Mouse (Mus musculus): ENCODE measurements at regions not wholly inside any gene's neighbourhood (a gene's known extent, or its start where the extent isn't known, plus 50 kb on each side); places are given as distances from the start of the nearest gene placed in this dataset.

DNA sequence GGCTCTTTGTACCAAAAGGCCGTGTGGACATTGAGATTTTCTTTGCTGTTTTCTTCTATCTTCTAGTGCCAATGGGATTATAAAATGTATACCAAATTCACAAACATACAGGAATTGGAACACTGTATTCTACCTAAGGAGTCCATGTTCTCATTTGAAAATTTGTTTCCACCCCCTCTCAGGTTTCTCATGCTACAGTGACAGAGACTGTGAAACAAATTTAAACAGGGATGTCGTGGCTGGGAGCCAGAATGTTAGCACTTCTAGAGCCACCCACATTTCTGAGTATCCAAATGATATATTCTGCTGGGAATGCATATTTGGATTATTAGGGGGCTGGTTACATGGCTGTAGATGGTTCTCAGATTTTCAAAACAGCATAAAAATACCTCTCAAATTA is 124.4 kb upstream of the Mamld1 start:
- ATAC-seq (ENCODE audit: insufficient number of reproducible peaks, insufficient read depth, low FRiP score, low read depth), result no peak
- no peaks in the 10 kb centered on the region for H3K9me3 ChIP-seq (ENCODE audit: control insufficient read depth, low read depth, low read length)
- no peaks in the 10 kb centered on the region for H3K27me3 ChIP-seq (ENCODE audit: control insufficient read depth, insufficient read depth, low read length)
- H3K36me3 ChIP-seq (ENCODE audit: control insufficient read depth, insufficient read depth, low read length), result no peaks in the 10 kb centered on the region
- H3K4me1 ChIP-seq (ENCODE audit: control insufficient read depth, insufficient read depth, low read length), result no peaks in the 10 kb centered on the region
- no peak overlapping the region for H3K4me3 ChIP-seq (ENCODE audit: low read depth, low read length)
- H3K9ac ChIP-seq (replicated peaks; ENCODE audit: low read depth, low read length), result no peak overlapping the region
- WGBS, result 67% methylated on average over 2 of the region's 2 CpGs
- no peak overlapping the region for H3K27ac ChIP-seq (ENCODE audit: low read length)
- no peak overlapping the region for H3K4me2 ChIP-seq (replicated peaks; ENCODE audit: low read depth, low read length)

DNA sequence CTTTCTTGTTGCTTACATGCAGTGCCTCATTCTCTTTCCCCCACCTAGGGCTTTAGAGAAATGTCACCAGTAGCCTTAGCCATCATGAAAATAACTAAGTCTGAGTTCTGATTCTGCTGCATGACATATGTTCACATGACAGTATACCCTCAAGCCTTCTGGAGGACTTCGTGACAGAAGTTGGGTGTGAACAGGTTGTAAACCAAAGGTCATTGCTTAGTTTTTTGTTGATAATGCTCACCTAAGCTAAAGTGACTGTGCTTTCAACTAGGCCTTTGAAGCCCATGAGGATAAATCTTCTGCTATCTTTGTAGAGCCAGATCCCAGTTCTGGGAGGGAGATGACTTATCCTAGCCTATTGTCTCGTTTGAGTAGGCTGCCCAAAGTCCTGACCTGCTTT is 118.1 kb upstream of the Mamld1 start:
- H3K4me3 ChIP-seq (ENCODE audit: low read depth, low read length), result no peak overlapping the region
- no peak for ATAC-seq (ENCODE audit: insufficient number of reproducible peaks, insufficient read depth, low FRiP score, low read depth)

DNA sequence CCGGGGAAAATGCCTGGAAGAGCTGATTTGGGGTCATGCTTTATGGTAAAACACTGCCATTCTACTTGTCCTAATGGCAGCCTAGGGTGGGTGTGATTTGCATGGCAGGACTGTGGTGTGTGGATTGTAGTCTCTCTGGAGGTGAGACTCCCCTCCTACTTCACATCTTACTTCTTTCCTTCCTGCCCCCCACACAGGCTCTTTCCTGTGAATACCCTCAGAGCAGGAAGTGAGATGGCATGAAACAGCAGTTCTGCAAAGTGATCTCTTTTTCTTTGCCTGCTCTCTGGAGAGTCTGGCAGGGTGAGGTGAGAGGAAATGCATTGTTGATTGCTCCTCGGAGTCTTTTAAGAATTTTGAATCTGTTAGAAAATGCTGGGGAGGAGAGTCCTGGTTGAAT is 104.7 kb upstream of the Mamld1 start:
- H3K27me3 ChIP-seq (ENCODE audit: control insufficient read depth, insufficient read depth, low read length), result no peaks in the 10 kb centered on the region
- H3K9ac ChIP-seq (replicated peaks; ENCODE audit: low read depth, low read length), result no peak overlapping the region
- no peak for ATAC-seq (ENCODE audit: insufficient number of reproducible peaks, insufficient read depth, low FRiP score, low read depth)
- WGBS, result 51% methylated on average over 2 of the region's 2 CpGs
- H3K27ac ChIP-seq (ENCODE audit: low read length), result no peak overlapping the region
- no peaks in the 10 kb centered on the region for H3K36me3 ChIP-seq (ENCODE audit: control insufficient read depth, insufficient read depth, low read length)
- H3K4me1 ChIP-seq (ENCODE audit: control insufficient read depth, insufficient read depth, low read length), result no peaks in the 10 kb centered on the region
- no peak overlapping the region for H3K4me2 ChIP-seq (replicated peaks; ENCODE audit: low read depth, low read length)
- no peaks in the 10 kb centered on the region for H3K9me3 ChIP-seq (ENCODE audit: control insufficient read depth, low read depth, low read length)
- no peak overlapping the region for H3K4me3 ChIP-seq (ENCODE audit: low read depth, low read length)

More for the DNA sequence above, 118.1 kb upstream of the Mamld1 start:
- no peak overlapping the region for H3K27ac ChIP-seq (ENCODE audit: low read length)
- no peaks in the 10 kb centered on the region for H3K4me1 ChIP-seq (ENCODE audit: control insufficient read depth, insufficient read depth, low read length)
- H3K9ac ChIP-seq (replicated peaks; ENCODE audit: low read depth, low read length), result no peak overlapping the region
- 47% methylated on average over 2 of the region's 2 CpGs for WGBS
- no peak overlapping the region for H3K4me2 ChIP-seq (replicated peaks; ENCODE audit: low read depth, low read length)
- H3K9me3 ChIP-seq (ENCODE audit: control insufficient read depth, low read depth, low read length), result no peaks in the 10 kb centered on the region
- no peaks in the 10 kb centered on the region for H3K27me3 ChIP-seq (ENCODE audit: control insufficient read depth, insufficient read depth, low read length)
- H3K36me3 ChIP-seq (ENCODE audit: control insufficient read depth, insufficient read depth, low read length), result no peaks in the 10 kb centered on the region

DNA sequence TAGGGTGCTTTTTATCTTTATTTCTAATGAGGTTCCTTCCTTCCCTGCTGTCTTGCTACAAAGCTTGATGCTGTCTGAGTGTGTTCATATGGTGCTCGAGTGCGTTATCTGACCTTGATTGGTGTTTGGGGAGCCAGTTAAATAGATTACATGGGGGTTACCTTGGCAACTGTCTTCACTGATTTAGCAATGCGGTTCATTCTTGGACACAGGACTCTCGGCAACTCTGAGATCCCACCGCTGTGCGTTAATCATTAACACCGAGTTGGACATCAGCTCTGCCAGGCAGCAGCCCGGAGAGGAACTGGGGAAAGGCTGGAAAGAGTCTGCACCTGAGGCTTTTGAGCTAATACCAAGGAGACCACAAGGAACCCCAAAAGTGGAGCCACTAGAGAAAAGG is 104.0 kb upstream of the Mamld1 start:
- no peaks in the 10 kb centered on the region for H3K27me3 ChIP-seq (ENCODE audit: control insufficient read depth, insufficient read depth, low read length)
- H3K36me3 ChIP-seq (ENCODE audit: control insufficient read depth, insufficient read depth, low read length), result no peaks in the 10 kb centered on the region
- H3K9me3 ChIP-seq (ENCODE audit: control insufficient read depth, low read depth, low read length), result no peaks in the 10 kb centered on the region
- ATAC-seq (ENCODE audit: insufficient number of reproducible peaks, insufficient read depth, low FRiP score, low read depth), result peak; percentile 61
- H3K4me3 ChIP-seq (ENCODE audit: low read depth, low read length), result no peak overlapping the region
- H3K9ac ChIP-seq (replicated peaks; ENCODE audit: low read depth, low read length), result no peak overlapping the region
- no peak overlapping the region for H3K27ac ChIP-seq (ENCODE audit: low read length)
- H3K4me1 ChIP-seq (ENCODE audit: control insufficient read depth, insufficient read depth, low read length), result no peaks in the 10 kb centered on the region
- no peak overlapping the region for H3K4me2 ChIP-seq (replicated peaks; ENCODE audit: low read depth, low read length)
- 50% methylated on average over 8 of the region's 8 CpGs for WGBS

DNA sequence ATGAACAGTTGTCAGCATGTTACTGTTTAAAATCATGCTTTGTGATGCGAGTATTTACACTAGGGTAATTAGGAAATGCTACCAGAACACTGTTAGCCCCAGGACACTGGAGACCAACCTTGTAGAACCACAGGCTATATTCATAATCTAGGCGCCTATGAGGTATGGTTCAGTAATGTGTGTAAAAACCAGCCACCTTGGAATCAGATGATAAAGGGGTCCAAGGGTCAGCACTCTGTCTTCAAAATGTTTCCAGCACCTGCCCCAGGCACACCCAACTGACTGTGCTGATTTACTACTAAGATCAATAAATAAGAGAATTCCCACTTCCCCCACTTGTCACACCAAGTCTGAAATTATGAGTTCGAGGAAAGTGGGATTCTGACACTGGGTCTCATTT is 100.8 kb upstream of the Mamld1 start:
- Histone ChIP-seq H3K27ac (ENCODE audit: low read length) (no peak overlapping the region), H3K27me3 (ENCODE audit: control insufficient read depth, insufficient read depth, low read length) (no peaks in the 10 kb centered on the region), H3K4me2 (replicated peaks; ENCODE audit: low read depth, low read length) (no peak overlapping the region), H3K9me3 (ENCODE audit: control insufficient read depth, low read depth, low read length) (no peaks in the 10 kb centered on the region), H3K36me3 (ENCODE audit: control insufficient read depth, insufficient read depth, low read length) (no peaks in the 10 kb centered on the region), H3K4me3 (ENCODE audit: low read depth, low read length) (no peak overlapping the region), H3K9ac (replicated peaks; ENCODE audit: low read depth, low read length) (no peak overlapping the region), H3K4me1 (ENCODE audit: control insufficient read depth, insufficient read depth, low read length) (no peaks in the 10 kb centered on the region)
- ATAC-seq (ENCODE audit: insufficient number of reproducible peaks, insufficient read depth, low FRiP score, low read depth), result no peak
- WGBS, result 72% methylated on average over 3 of the region's 3 CpGs

DNA sequence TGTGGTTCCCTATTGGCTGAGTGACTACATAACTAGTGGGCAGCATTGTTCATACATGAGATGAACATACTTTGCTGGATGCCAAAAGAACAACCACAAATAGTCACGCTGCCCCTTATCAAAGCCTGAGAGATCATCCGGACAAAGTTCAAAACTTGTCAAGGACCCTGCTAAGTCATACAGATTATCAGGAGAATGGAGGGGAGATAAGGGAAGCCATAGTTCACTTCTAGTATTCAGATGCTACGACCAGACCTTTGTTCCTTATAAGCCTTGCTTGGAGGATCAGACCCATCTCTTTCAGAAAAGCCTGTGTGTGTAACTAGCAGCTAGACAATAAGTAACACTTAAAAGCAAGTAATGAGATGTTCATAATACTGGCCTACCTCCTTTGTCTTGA is 97.0 kb upstream of the Mamld1 start:
- Histone ChIP-seq H3K4me3 (ENCODE audit: low read depth, low read length) (no peak overlapping the region), H3K27me3 (ENCODE audit: control insufficient read depth, insufficient read depth, low read length) (no peaks in the 10 kb centered on the region), H3K36me3 (ENCODE audit: control insufficient read depth, insufficient read depth, low read length) (no peaks in the 10 kb centered on the region), H3K9ac (replicated peaks; ENCODE audit: low read depth, low read length) (no peak overlapping the region), H3K4me1 (ENCODE audit: control insufficient read depth, insufficient read depth, low read length) (no peaks in the 10 kb centered on the region), H3K4me2 (replicated peaks; ENCODE audit: low read depth, low read length) (no peak overlapping the region), H3K9me3 (ENCODE audit: control insufficient read depth, low read depth, low read length) (no peaks in the 10 kb centered on the region), H3K27ac (ENCODE audit: low read length) (no peak overlapping the region)
- WGBS, result 80% methylated on average over 3 of the region's 3 CpGs
- no peak for ATAC-seq (ENCODE audit: insufficient number of reproducible peaks, insufficient read depth, low FRiP score, low read depth)
